Mouse (Mus musculus): ENCODE results near the gene Plk3. TPM values are rescaled to one million over a fixed set of nuclear protein-coding genes. Genes with fewer than 3 reads are reported as not detected.
A peak's percentile ranks its signal among the peaks of the same experiment; 100 is the strongest.

Gene Plk3
- polyA plus RNA-seq, 1 experiment from 2014 or later, result 18.7 TPM

DNA sequence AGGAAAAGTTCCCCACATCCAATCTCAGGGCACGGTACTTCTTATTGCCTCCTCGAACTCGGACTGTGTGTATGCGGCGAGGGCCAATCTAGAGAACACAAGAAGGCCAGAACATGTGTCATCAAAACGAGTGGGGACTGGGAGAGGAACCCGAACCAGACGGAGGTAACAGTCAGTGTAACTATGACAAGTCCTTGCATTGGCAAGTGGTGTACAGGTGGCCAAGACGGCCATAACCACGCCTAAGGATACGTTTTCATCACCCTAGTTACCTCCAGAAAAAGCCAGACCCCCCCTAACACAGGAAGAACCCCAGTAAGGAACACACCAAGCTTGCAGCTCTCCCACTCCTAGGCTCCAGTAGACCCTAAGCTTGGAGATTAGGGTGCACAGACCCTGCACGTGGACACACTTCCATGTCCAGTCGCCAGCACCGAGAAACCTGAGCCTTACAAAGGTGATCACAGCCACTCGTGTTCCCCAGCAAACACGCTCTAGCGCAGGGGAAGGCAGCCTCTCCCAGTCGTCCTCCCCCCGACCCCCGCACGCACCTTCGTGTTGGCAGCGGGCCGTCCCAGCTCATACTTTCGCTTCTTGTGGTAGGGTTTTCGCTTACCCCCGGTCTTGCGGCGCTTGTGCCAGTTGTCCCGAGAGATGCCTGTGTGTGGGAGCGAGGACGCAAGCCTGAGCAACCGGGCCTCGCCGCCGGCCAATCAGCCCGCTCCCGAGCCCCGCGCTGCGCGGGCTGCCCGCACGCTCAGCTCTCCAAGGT, 21.4 kb upstream of the Plk3 start:
- no peaks in the 10 kb centered on the region for H3K27me3 ChIP-seq (ENCODE audit: control insufficient read depth, insufficient read depth, low read depth, low read length)
- WGBS, result 2% methylated on average over 44 of the region's 44 CpGs
- peaks cover 12% of the 10 kb centered on the region for H3K4me1 ChIP-seq (ENCODE audit: control insufficient read depth, insufficient read depth, low read length)
- H3K36me3 ChIP-seq (ENCODE audit: control insufficient read depth, insufficient read depth, low read length), result peaks cover 27% of the 10 kb centered on the region
- peak overlapping the region; percentile 93 for H3K27ac ChIP-seq (ENCODE audit: low read length)
- H3K4me2 ChIP-seq (ENCODE audit: low read length), result peak overlapping the region; percentile 86
- H3K9me3 ChIP-seq (replicated peaks; ENCODE audit: control insufficient read depth, low read length, poor library complexity, severe bottlenecking), result no peaks in the 10 kb centered on the region
- peak overlapping the region; percentile 94 for H3K4me3 ChIP-seq (ENCODE audit: low read depth, low read length)
- peak overlapping the region; percentile 99 for H3K9ac ChIP-seq (ENCODE audit: low read depth, low read length)
- ATAC-seq, result peak; percentile 29

DNA sequence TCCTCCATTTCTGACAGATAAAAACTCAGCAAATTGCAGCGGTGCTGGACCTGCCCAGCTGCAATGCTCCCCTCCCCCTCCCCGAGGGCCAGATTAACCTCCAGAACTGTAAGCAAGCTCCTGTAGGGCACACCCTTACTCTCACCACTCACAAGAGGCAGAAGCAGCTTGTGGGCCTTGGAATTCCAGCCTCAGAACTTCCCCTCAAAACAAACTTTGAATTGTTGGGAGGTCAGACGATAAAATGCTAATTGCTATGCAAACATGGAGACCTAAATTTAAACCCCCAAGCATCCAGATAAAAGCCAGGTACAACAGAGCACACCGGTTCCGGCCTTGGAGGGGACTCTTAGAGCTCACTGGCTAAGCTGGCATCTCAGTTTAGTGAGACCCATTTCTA, 19.0 kb upstream of the Plk3 start:
- H3K4me3 ChIP-seq (ENCODE audit: low read depth, low read length), result no peak overlapping the region
- no peaks in the 10 kb centered on the region for H3K27me3 ChIP-seq (ENCODE audit: control insufficient read depth, insufficient read depth, low read depth, low read length)
- H3K9ac ChIP-seq (ENCODE audit: low read depth, low read length), result no peak overlapping the region
- H3K4me2 ChIP-seq (ENCODE audit: low read length), result no peak overlapping the region
- H3K36me3 ChIP-seq (ENCODE audit: control insufficient read depth, insufficient read depth, low read length), result peaks cover 27% of the 10 kb centered on the region
- no peak overlapping the region for H3K27ac ChIP-seq (ENCODE audit: low read length)
- ATAC-seq, result no peak
- 84% methylated on average over 5 of the region's 5 CpGs for WGBS
- peaks cover 12% of the 10 kb centered on the region for H3K4me1 ChIP-seq (ENCODE audit: control insufficient read depth, insufficient read depth, low read length)
- H3K9me3 ChIP-seq (replicated peaks; ENCODE audit: control insufficient read depth, low read length, poor library complexity, severe bottlenecking), result no peaks in the 10 kb centered on the region

DNA sequence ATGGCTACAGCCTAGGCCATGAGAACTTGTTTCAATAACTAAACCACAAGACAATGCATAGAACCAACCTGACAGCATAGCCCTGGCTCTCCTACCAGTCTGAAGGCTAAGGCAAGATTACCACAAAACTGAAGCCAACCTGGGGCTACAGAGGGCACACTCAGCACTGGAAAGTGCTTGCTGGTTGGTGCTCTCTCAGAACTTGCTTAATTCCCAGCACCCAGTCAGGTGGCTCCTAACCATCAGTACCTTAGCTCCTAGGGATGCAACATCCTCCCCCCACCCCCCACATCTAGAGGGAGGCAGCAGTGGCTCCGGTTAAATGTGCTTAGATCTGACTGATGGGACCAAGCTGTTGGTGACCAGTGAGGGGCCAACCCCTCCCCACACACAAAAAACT, 17.7 kb upstream of the Plk3 start:
- H3K27me3 ChIP-seq (ENCODE audit: control insufficient read depth, insufficient read depth, low read depth, low read length), result no peaks in the 10 kb centered on the region
- peaks cover 27% of the 10 kb centered on the region for H3K36me3 ChIP-seq (ENCODE audit: control insufficient read depth, insufficient read depth, low read length)
- H3K9ac ChIP-seq (ENCODE audit: low read depth, low read length), result no peak overlapping the region
- H3K4me2 ChIP-seq (ENCODE audit: low read length), result no peak overlapping the region
- H3K9me3 ChIP-seq (replicated peaks; ENCODE audit: control insufficient read depth, low read length, poor library complexity, severe bottlenecking), result no peaks in the 10 kb centered on the region
- H3K27ac ChIP-seq (ENCODE audit: low read length), result no peak overlapping the region
- peaks cover 12% of the 10 kb centered on the region for H3K4me1 ChIP-seq (ENCODE audit: control insufficient read depth, insufficient read depth, low read length)
- WGBS, result 89% methylated on average over 1 of the region's 1 CpGs
- ATAC-seq, result no peak
- H3K4me3 ChIP-seq (ENCODE audit: low read depth, low read length), result no peak overlapping the region

DNA sequence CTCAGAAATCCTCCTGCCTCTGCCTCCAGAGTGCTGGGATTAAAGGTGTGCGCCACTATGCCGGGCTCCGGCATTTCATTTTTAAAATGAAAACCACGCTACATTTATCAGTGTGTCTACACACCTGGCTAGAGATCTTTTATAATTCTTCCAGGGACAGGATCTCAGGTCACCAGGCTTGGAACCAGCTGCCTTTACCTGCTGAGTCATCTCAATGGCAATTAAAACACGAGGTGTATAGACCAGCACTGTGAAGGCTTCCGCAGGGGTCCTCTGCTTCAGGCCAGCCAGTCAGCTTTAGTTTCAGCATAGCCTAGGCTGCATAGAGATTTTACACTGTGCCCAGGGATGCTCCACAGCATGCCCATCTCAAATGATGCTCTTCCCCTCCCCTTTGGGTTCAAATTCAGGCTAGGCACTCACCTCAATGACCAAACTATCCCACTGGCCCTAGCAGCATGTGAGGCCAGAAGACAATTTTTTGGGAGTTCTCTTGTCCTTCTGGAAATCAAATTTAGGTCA, 16.5 kb upstream of the Plk3 start:
- H3K4me1 ChIP-seq (ENCODE audit: control insufficient read depth, insufficient read depth, low read length), result peaks cover 12% of the 10 kb centered on the region
- no peaks in the 10 kb centered on the region for H3K27me3 ChIP-seq (ENCODE audit: control insufficient read depth, insufficient read depth, low read depth, low read length)
- 93% methylated on average over 6 of the region's 6 CpGs for WGBS
- ATAC-seq, result no peak
- H3K27ac ChIP-seq (ENCODE audit: low read length), result no peak overlapping the region
- H3K4me2 ChIP-seq (ENCODE audit: low read length), result no peak overlapping the region
- H3K9me3 ChIP-seq (replicated peaks; ENCODE audit: control insufficient read depth, low read length, poor library complexity, severe bottlenecking), result no peaks in the 10 kb centered on the region
- no peak overlapping the region for H3K4me3 ChIP-seq (ENCODE audit: low read depth, low read length)
- H3K9ac ChIP-seq (ENCODE audit: low read depth, low read length), result no peak overlapping the region
- peaks cover 27% of the 10 kb centered on the region for H3K36me3 ChIP-seq (ENCODE audit: control insufficient read depth, insufficient read depth, low read length)

DNA sequence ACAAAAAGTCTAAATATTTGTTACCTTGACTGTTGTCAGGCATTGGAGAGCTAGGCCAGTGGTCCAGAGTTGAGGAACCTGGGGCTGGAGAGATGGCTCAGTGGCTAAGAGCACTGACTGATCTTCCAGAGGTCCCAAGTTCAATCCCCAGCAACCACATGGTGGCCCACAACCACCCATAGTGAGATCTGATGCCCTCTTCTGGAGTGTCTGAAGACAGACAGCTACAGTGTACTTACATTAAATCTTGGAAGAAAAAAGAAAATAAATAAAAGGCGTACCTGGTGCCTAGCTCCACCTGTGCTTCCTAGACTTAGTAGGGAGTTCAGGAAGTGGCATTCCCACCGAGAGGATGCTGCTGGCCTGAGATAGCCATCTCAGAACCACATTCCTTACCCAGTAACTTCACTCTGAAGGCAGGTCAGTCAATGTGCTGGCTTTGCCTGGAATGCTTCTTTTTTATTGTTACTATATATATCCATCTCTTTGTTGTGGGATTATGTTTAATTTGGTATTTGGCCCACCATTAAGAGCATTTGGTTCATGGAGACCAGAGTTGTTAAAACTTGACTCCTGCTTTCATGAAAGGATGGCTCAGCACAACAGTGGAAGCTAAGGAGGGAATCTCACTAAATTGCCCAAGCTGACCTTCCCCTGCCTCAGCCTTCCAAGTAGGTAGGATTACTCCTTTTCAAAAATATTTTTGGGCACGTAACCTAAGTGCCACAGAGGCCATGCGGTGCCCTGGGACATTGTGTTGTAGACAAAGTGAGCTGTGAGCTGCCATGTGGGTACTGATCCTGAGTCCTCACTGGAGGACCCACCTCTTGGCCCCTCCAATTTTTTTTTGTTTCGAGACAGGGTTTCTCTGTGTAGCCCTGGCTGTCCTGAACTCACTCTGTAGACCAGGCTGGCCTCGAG, 15.8 kb upstream of the Plk3 start:
- H3K27ac ChIP-seq (ENCODE audit: low read length), result no peak overlapping the region
- no peaks in the 10 kb centered on the region for H3K27me3 ChIP-seq (ENCODE audit: control insufficient read depth, insufficient read depth, low read depth, low read length)
- ATAC-seq, result no peak
- H3K9ac ChIP-seq (ENCODE audit: low read depth, low read length), result no peak overlapping the region
- peaks cover 7% of the 10 kb centered on the region for H3K4me1 ChIP-seq (ENCODE audit: control insufficient read depth, insufficient read depth, low read length)
- H3K4me2 ChIP-seq (ENCODE audit: low read length), result no peak overlapping the region
- WGBS, result 79% methylated on average over 6 of the region's 6 CpGs
- peaks cover 27% of the 10 kb centered on the region for H3K36me3 ChIP-seq (ENCODE audit: control insufficient read depth, insufficient read depth, low read length)
- H3K4me3 ChIP-seq (ENCODE audit: low read depth, low read length), result no peak overlapping the region
- H3K9me3 ChIP-seq (replicated peaks; ENCODE audit: control insufficient read depth, low read length, poor library complexity, severe bottlenecking), result no peaks in the 10 kb centered on the region

DNA sequence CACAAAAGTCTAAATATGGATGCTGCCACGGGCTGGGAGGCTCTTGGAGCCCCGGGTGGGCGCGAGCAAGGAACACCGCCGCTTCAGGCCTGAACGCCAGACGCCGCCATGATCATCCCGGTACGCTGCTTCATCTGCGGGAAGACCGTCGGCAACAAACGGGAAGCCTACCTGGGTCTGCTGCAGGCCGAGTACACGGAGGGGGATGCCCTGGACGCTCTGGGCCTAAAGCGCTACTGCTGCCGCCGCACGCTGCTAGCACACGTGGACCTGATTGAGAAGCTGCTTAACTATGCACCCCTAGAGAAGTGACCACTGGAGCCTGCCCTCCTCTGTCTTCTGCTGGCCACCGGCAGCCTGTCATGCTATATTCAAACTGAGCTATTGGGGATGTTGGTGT, 15.1 kb upstream of the Plk3 start:
- H3K4me2 ChIP-seq (ENCODE audit: low read length), result no peak overlapping the region
- ATAC-seq, result no peak

DNA sequence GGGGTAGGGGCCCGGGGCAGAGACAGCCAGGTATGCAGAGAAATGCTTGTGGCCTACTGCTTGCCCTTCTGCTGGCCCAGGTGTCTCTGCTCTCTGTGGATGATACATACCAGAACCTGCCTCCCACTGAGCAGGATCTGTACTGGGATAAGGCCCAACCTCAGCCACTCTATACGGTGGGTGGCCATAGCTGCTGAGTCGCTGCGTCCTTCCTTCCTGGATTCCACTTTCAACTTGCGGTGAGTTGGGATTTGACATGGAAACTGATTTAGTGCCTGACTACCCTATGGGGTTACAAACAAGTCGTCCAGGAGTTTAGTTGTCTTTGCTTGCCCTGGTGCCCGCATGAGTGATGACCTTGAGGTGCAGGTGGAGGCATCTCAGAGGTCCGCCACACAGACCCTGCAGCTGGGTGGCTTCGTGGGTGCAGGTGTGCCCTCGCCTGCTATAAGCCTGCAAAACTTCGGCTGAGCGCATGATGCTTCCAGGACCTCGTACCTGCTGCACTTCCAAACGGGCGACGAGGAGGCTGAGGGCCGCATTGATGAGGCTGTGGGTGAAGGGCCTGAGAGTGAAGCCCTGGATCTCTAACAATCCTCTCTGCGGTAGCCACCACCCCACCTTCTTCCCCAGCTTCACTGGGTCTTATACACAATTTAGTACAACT, 14.4 kb upstream of the Plk3 start:
- no peak for ATAC-seq
- Histone ChIP-seq H3K4me2 (ENCODE audit: low read length) (no peak overlapping the region), H3K4me1 (ENCODE audit: control insufficient read depth, insufficient read depth, low read length) (peaks cover 2% of the 10 kb centered on the region; the same call in 1 of the 2 replicates), H3K4me3 (ENCODE audit: low read depth, low read length) (no peak overlapping the region), H3K36me3 (ENCODE audit: control insufficient read depth, insufficient read depth, low read length) (peaks cover 21% of the 10 kb centered on the region), H3K27ac (ENCODE audit: low read length) (no peak overlapping the region), H3K9ac (ENCODE audit: low read depth, low read length) (no peak overlapping the region), H3K27me3 (ENCODE audit: control insufficient read depth, insufficient read depth, low read depth, low read length) (no peaks in the 10 kb centered on the region), H3K9me3 (replicated peaks; ENCODE audit: control insufficient read depth, low read length, poor library complexity, severe bottlenecking) (no peaks in the 10 kb centered on the region)
- WGBS, result 88% methylated on average over 18 of the region's 18 CpGs

More for the DNA sequence above, 15.1 kb upstream of the Plk3 start:
- Histone ChIP-seq H3K9ac (ENCODE audit: low read depth, low read length) (no peak overlapping the region), H3K27me3 (ENCODE audit: control insufficient read depth, insufficient read depth, low read depth, low read length) (no peaks in the 10 kb centered on the region), H3K9me3 (replicated peaks; ENCODE audit: control insufficient read depth, low read length, poor library complexity, severe bottlenecking) (no peaks in the 10 kb centered on the region), H3K4me3 (ENCODE audit: low read depth, low read length) (no peak overlapping the region), H3K27ac (ENCODE audit: low read length) (no peak overlapping the region), H3K4me1 (ENCODE audit: control insufficient read depth, insufficient read depth, low read length) (peaks cover 2% of the 10 kb centered on the region; the same call in 1 of the 2 replicates), H3K36me3 (ENCODE audit: control insufficient read depth, insufficient read depth, low read length) (peaks cover 27% of the 10 kb centered on the region)
- 68% methylated on average over 24 of the region's 24 CpGs for WGBS

DNA sequence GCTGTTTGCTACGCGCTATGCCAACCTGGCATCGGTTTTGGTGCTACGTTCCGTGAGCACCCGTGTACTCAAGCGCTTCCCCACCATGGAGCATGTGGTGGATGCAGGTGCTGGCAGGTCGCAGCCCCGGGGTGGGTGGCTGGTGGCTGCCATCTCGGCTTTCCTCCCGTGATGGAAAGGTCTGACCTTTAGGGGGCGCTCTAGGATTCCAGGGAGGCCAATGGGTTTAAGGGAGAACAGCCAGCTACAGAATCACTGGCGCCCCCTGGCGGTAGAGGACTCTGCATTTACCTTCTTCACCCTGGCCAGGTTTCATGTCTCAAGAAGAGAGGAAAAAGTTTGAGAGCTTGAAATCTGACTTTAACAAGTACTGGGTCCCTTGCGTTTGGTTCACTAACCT, 12.4 kb upstream of the Plk3 start:
- H3K27me3 ChIP-seq (ENCODE audit: control insufficient read depth, insufficient read depth, low read depth, low read length), result no peaks in the 10 kb centered on the region
- H3K4me3 ChIP-seq (ENCODE audit: low read depth, low read length), result no peak overlapping the region
- no peaks in the 10 kb centered on the region for H3K9me3 ChIP-seq (replicated peaks; ENCODE audit: control insufficient read depth, low read length, poor library complexity, severe bottlenecking)
- no peak for ATAC-seq
- H3K4me1 ChIP-seq (ENCODE audit: control insufficient read depth, insufficient read depth, low read length), result no peaks in the 10 kb centered on the region
- no peak overlapping the region for H3K4me2 ChIP-seq (ENCODE audit: low read length)
- no peak overlapping the region for H3K27ac ChIP-seq (ENCODE audit: low read length)
- H3K36me3 ChIP-seq (ENCODE audit: control insufficient read depth, insufficient read depth, low read length), result peaks cover 7% of the 10 kb centered on the region
- no peak overlapping the region for H3K9ac ChIP-seq (ENCODE audit: low read depth, low read length)
- WGBS, result 26% methylated on average over 15 of the region's 15 CpGs
